22 mouse cellular contexts compared by ENCODE assay signal in genomic region chr11:66789997-66790396, GRCm38 (mm10).
"Had no signal": no experiment of that assay in that cellular context is flagged by ENCODE, and none has a peak within 500 bp of the region (broad histone marks: within the 10 kb centered on the region; RNA-seq: fewer than 3 reads in every experiment).

No protein-coding gene starts in this region.

- H3K4me3 ChIP-seq: heart, embryonic 10.5 days; heart, embryonic 12.5 days; hindbrain, embryonic 10.5 days; hindbrain, embryonic 12.5 days; intestine, embryonic 15.5 days; kidney, embryonic 15.5 days; left cerebral cortex, adult 2 months; limb, embryonic 10.5 days; limb, embryonic 12.5 days; liver, embryonic 13.5 days; liver, embryonic 15.5 days had no signal

- H3K36me3 ChIP-seq: heart, embryonic 10.5 days; heart, embryonic 12.5 days; hindbrain, embryonic 10.5 days; hindbrain, embryonic 12.5 days; intestine, embryonic 15.5 days; kidney, embryonic 15.5 days; limb, embryonic 10.5 days; limb, embryonic 12.5 days; liver, embryonic 13.5 days; liver, embryonic 15.5 days had no signal

- H3K27me3 ChIP-seq: heart, embryonic 12.5 days; hindbrain, embryonic 12.5 days; intestine, embryonic 15.5 days; kidney, embryonic 15.5 days; limb, embryonic 12.5 days; liver, embryonic 13.5 days; liver, embryonic 15.5 days had no signal

- DNase-seq: gastrocnemius, postnatal 14 days; gastrocnemius, postnatal 36 days; heart, adult 18-20 months; heart, postnatal 10 days; heart, postnatal 4 days; kidney, adult 2 months; kidney, adult 9 months; kidney, postnatal 14 days; kidney, postnatal 36 days; layer of hippocampus, adult 9-11 months; liver; liver, embryonic 13.5 days had no signal
